Mouse (Mus musculus) MEL (cell line): Measurements from ENCODE around the gene Dnaaf2.

Experiments used
- CTCF ChIP-seq, 3 experiments: IDR thresholded peaks in 2 of 3; conservative IDR thresholded peaks in 1 of 3; 2 replicates each; pipeline ENCODE4 v1.5.1; 2011 to 2012; ENCODE audit warnings: low read length in 3 of 3, low read depth in 2 of 3, mild to moderate bottlenecking in 2 of 3, improper control_type of control experiment in 1 of 3, inconsistent platforms in 1 of 3, mixed read lengths in 1 of 3, moderate library complexity in 1 of 3; ENCODE audit not compliant: control insufficient read depth in 1 of 3, insufficient read depth in 1 of 3, poor library complexity in 1 of 3, severe bottlenecking in 1 of 3
- EP300 ChIP-seq, 2 experiments: IDR thresholded peaks; 2 replicates each; pipeline ENCODE4 v1.6.1; 2011; ENCODE audit warnings: improper control_type of control experiment in 2 of 2, low read length in 2 of 2, low read depth in 1 of 2, mild to moderate bottlenecking in 1 of 2
- GATA1 ChIP-seq: IDR thresholded peaks from 2 replicates; pipeline ENCODE4 v1.6.1; 2011; ENCODE audit warnings: low read depth, low read length, improper control_type of control experiment
- JUND ChIP-seq: IDR thresholded peaks from 2 replicates; pipeline ENCODE4 v1.6.1; 2011; ENCODE audit warnings: low read depth, mild to moderate bottlenecking, improper control_type of control experiment, low read length
- MAZ ChIP-seq: IDR thresholded peaks from 2 replicates; pipeline ENCODE4 v1.6.1; 2012; ENCODE audit warnings: low read depth, mild to moderate bottlenecking, inconsistent platforms, low read length, improper control_type of control experiment
- MEF2A ChIP-seq: IDR thresholded peaks from 2 replicates; pipeline ENCODE4 v1.6.1; 2014; ENCODE audit warnings: low read depth, mild to moderate bottlenecking, inconsistent platforms, low read length, improper control_type of control experiment; ENCODE audit not compliant: poor library complexity, insufficient replicate concordance, severe bottlenecking; ENCODE audit errors: extremely low read depth
- MYC ChIP-seq: IDR thresholded peaks from 2 replicates; pipeline ENCODE4 v1.6.1; 2011; ENCODE audit warnings: low read depth, mild to moderate bottlenecking, low read length, improper control_type of control experiment, moderate library complexity
- NRF1 ChIP-seq: IDR thresholded peaks from 2 replicates; pipeline ENCODE4 v1.6.1; 2014; ENCODE audit warnings: low read depth, mild to moderate bottlenecking, inconsistent platforms, low read length, improper control_type of control experiment, moderate library complexity; ENCODE audit not compliant: poor library complexity, insufficient read depth, severe bottlenecking
- USF1 ChIP-seq: IDR thresholded peaks from 2 replicates; pipeline ENCODE4 v1.6.1; 2014; ENCODE audit warnings: low read depth, mild to moderate bottlenecking, inconsistent platforms, low read length, improper control_type of control experiment, moderate library complexity
- USF2 ChIP-seq, 2 experiments: IDR thresholded peaks; 2 replicates each; pipeline ENCODE4 v1.6.1; 2011 to 2012; ENCODE audit warnings: improper control_type of control experiment in 2 of 2, low read length in 2 of 2, borderline replicate concordance in 1 of 2, inconsistent platforms in 1 of 2, low read depth in 1 of 2, mild to moderate bottlenecking in 1 of 2; ENCODE audit not compliant: insufficient read depth in 1 of 2
- ZNF384 ChIP-seq: IDR thresholded peaks from 2 replicates; pipeline ENCODE4 v1.6.1; 2012; ENCODE audit warnings: low read depth, mild to moderate bottlenecking, inconsistent platforms, low read length, improper control_type of control experiment

- TF ChIP-seq MAZ = no peak
- no peak for TF ChIP-seq MYC
- no peak for TF ChIP-seq CTCF (IDR thresholded peaks at IDR 0.05 in 2 of 3, conservative IDR thresholded peaks at IDR 0.05 in 1 of 3; ENCODE audit: control insufficient read depth in 1 of 3, insufficient read depth in 1 of 3, low read depth in 2 of 3, low read length in 3 of 3, poor library complexity in 1 of 3, severe bottlenecking in 1 of 3)
- TF ChIP-seq NRF1 = no peak
- no peak for TF ChIP-seq ZNF384
- no peak for TF ChIP-seq MEF2A
- TF ChIP-seq EP300 (IDR thresholded peaks at IDR 0.05; ENCODE audit: low read depth in 1 of 2, low read length in 2 of 2) = no peak
- TF ChIP-seq USF1 = no peak
- no peak for TF ChIP-seq GATA1
- TF ChIP-seq JUND = no peak
- TF ChIP-seq USF2 (IDR thresholded peaks at IDR 0.05; ENCODE audit: borderline replicate concordance in 1 of 2, insufficient read depth in 1 of 2, low read depth in 1 of 2, low read length in 2 of 2) = no peak
Observed at GRCm38 (mm10) chr12:69175975-69176374, 22.3 kb downstream of the Dnaaf2 start.
